Mouse (Mus musculus): ENCODE data around the gene Pfas.
"Not testable (repeated sequence)": the region's sequence is repeated elsewhere in the genome, so short reads cannot be mapped to it uniquely, and the experiment has no call there.

The Pfas gene

DNA sequence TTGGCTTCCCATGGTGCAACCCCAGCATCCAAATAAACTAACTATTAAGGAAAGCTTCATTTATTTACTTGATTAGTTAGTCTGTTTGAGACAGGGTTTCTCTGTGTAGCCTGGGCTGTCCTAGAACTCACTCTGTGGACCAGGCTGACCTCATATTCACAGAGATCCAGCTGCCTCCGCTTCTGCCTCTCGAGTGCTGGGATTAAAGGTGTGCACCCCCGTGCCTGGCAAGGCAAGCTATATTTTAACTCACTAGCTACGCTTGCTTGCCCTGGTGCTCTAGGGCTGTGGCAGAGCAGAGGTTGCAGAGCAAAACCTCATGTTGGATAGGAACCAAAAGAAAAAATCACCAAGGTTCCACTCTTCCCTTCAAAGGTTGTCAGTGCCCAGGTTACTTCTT, 67.7 kb downstream of the Pfas start:
- DNase-seq (ENCODE audit: low spot score in 2 of 2): no peak

DNA sequence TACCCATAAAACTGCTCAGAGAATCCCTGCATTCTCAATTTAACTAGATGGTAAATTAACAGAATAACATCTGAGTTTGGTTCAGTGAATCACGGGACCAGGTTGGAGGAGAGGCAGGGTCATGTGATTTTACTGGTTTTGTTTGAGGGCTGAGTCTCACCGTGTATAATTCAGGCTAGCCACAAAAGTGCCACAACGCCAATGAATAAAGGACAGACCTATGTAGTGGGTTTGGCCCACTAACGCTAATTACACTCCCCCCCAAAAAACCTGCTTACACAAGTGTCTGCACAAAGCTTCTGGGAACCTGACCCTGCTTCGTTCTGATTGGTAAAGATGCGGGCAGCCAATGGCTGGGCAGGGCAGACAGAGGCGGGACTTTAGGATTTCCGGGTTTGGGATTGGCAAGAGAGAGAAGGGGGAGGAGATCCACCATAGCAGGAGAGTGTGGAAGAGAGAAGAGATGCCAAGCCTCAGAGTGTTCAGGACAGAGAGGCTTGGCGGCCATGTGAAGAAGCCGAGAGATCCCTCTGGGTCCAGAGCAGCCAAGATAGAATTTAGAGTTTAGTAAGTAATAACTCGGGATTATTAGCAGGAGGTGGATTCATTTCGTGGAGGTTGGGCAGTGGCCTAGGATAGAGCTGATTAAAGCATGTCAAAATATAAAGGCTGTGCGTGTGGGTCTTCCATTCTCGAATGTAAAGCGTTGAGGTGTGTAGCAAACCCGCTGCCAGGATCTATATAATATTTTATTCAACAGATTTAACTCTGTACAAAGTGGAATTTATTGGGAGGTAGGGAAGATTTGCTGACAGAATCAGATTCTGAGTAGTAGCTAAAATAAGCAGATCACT, 68.6 kb downstream of the Pfas start:
- peak; percentile 79 to 84 for DNase-seq (ENCODE audit: low spot score in 2 of 2)

DNA sequence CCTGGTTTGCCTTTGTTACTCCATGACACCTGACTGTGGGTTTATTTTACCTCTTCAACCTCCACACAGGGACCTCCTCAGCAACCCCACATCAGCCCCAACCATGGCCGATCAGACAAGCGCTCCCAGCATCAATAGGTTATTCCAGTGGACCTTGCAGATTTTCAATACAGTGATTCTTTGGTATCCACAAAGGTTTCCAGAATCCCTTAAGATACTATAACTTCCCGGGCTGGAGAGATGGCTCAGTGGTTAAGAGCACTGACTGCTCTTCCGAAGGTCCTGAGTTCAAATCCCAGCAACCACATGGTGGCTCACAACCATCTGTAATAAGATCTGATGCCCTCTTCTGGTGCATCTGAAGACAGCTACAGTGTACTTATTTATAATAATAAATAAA, 71.3 kb downstream of the Pfas start:
- DNase-seq (ENCODE audit: low spot score in 2 of 2): not testable (repeated sequence)

Measured in spleen, postnatal 4 days (tissue).